Mouse (Mus musculus) 3134 (cell line): ENCODE results near the gene Dmbt1.
"Not testable (repeated sequence)": the region's sequence is repeated elsewhere in the genome, so short reads cannot be mapped to it uniquely, and the experiment has no call there.

Experiments used
- DNase-seq: peaks from one replicate; pipeline ENCODE4 v3.0.0-alpha.2; 2011; ENCODE audit warnings: low spot score; ENCODE audit not compliant: insufficient read length; ENCODE audit errors: extremely low read depth

The Dmbt1 gene

DNA sequence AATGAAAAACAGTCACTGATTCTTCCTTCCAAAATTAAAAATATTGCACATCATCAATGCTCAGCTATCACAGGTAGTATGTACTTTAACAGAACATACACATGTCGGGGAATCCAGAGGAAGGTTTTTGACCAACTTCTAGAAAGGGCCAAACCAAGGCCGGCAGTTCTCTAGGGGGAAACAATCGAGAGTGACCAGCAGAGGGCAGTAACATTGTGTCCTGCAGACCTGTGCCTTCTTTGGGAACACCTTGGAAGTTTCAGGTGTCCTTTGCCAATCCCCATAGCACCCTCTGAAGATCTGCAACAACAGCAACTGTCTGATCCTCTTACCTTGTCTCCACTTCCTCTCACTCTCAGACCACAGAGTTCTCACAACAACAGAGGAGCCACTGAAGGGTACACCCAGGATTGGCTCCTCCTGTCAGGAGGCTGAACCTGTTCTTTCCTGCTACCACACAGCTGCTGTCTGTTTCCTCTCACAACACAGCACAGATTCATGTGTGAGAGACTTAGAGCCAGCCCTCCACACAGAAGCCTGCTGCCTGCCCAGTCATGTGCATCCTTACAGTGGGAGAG is 13.5 kb downstream of the Dmbt1 start:
- DNase-seq, result not testable (repeated sequence)

DNA sequence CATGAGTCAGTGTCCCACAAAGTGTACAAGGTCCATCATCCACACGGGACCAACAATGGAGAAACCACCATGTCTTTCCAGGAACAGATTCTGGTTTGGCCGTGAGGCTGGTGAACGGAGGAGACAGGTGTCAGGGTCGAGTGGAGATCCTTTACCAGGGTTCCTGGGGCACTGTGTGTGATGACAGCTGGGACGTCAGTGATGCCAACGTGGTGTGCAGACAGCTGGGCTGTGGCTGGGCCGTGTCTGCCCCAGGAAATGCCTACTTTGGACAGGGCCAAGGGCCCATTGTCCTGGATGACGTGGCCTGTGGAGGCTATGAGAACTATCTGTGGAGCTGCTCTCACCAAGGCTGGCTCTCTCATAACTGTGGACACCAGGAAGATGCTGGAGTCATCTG is 18.0 kb downstream of the Dmbt1 start:
- DNase-seq, result not testable (repeated sequence)

DNA sequence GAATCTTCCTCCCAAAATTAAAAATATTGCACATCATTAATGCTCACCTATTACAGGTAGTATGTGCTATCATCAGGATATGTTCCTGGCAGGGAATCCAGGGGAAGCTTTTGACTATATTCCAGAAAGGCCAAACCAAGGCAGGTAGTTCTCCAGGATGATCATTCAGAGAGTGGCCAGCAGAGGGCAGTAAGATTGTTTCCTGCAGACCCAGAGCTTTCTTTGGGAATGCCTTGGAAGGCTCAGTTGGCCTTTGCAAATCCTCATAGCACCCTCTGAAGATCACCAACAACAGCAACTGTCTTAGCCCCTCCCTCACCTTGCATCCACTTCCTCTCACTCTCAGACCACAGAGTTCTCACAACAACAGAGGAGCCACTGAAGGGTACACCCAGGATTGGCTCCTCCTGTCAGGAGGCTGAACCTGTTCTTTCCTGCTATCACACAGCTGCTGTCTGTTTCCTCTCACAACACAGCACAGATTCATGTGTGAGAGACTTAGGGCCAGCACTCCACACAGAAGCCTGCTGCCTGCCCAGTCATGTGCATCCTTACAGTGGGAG is 23.0 kb downstream of the Dmbt1 start:
- no peak for DNase-seq

DNA sequence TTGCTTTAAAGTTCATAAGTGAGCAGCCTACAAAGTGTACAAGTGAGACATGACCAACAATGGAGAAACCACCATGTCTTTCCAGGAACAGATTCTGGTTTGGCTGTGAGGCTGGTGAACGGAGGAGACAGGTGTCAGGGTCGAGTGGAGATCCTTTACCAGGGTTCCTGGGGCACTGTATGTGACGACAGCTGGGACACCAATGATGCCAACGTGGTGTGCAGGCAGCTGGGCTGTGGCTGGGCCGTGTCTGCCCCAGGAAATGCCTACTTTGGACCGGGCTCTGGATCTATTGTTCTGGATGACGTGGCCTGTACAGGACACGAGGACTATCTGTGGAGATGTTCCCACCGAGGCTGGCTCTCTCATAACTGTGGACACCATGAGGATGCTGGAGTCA is 26.1 kb downstream of the Dmbt1 start:
- DNase-seq, result not testable (repeated sequence)

DNA sequence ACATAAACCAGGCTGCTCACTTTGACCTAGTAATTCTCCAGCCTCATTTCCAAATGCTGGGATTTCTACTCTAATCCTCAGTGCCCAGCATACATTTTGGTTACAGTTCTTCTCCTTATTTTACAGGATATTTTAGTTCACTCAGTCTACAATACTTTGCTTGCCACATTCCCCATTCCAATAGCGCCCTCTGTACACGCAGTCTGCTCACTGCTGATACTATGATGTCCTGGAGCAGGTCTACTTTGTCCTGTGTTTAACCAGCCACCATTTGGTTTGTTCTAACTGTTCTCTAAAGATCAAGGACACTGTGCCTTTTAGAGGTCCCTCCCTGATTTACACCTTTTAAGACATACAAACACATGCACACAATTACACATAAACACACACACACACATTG is 28.0 kb downstream of the Dmbt1 start:
- not testable (repeated sequence) for DNase-seq

DNA sequence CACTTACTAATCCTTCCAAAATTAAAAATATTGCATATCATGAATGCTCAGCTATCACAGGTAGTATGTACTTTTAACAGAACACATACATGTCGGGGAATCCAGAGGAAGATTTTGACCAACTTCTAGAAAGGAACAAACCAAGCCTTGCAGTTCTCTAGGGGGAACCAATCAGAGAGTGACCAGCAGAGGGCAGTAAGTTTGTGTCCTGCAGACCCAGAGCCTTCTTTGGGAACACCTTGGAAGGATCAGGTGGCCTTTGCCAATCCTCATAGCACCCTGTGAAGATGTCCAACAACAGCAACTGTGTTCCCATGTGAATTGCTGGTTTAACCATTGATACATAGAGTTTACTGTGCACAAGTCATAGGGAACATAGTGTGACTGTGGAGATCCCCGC is 30.7 kb downstream of the Dmbt1 start:
- no peak for DNase-seq

DNA sequence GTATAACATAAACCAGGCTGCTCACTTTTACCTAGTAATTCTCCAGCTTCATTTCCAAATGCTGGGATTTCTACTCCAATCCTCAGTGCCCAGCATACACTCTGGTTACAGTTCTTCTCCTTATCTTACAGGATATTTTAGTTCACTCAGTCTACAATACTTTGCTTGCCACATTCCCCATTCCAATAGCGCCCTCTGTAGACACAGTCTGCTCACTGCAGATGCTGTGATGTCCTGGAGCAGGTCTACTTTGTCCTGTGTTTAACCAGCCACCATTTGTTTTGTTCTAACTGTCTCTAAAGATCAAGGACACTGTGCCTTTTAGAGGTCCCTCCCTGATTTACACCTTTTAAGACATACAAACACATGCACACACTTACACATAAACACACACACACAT is 36.3 kb downstream of the Dmbt1 start:
- not testable (repeated sequence) for DNase-seq

DNA sequence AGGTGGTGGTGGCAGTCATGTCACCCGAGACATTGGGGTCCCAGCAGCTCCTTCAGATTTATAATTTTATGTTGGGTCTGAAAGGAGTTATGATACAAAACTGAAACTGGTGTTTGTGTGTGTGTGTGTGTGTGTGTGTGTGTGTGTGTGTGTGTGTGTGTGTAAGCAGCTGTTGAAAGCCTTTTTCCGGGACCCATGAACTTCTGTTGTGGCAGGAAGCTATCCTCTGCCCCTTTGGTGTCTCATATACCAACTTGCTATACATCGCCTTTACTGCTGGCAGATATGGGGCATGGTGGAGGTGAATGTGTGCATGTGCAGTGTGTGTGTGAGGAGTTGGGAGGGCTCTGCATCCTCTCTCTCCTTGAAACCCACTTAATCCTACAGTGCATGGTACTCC is 41.6 kb downstream of the Dmbt1 start:
- DNase-seq, result not testable (repeated sequence)

DNA sequence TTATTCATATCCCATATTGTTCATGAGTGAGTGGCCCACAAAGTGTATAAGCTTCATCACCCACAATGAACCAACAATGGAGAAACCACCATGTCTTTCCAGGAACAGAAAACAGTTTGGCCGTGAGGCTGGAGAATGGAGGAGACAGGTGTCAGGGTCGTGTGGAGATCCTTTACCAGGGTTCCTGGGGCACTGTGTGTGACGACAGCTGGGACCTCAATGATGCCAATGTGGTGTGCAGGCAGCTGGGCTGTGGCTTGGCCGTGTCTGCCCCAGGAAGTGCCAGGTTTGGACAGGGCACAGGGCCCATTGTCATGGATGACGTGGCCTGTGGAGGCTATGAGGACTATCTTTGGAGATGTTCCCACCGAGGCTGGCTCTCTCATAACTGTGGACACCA is 42.2 kb downstream of the Dmbt1 start:
- DNase-seq, result peak; percentile 14

DNA sequence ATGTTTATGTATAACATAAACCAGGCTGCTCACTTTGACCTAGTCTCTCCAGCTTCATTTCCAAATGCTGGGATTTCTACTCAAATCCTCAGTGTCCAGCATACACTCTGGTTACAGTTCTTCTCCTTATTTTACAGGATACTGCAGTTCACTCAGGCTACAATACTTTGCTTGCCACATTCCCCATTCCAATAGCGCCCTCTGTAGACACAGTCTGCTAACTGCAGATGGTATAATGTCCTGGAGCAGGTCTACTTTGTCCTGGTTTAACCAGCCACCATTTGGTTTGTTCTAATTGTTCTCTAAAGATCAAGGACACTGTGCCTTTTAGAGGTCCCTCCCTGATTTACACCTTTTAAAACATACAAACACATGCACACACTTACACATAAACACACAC is 44.1 kb downstream of the Dmbt1 start:
- DNase-seq, result no peak

DNA sequence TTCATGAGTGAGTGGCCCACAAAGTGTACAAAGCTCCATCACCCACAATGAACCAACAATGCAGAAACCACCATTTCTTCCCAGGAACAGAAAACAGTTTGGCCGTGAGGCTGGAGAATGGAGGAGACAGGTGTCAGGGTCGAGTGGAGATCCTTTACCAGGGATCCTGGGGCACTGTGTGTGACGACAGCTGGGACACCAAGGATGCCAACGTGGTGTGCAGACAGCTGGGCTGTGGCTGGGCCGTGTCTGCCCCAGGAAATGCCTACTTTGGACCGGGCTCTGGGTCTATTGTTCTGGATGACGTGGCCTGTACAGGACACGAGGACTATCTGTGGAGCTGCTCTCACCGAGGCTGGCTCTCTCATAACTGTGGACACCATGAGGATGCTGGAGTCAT is 50.5 kb downstream of the Dmbt1 start:
- not testable (repeated sequence) for DNase-seq

DNA sequence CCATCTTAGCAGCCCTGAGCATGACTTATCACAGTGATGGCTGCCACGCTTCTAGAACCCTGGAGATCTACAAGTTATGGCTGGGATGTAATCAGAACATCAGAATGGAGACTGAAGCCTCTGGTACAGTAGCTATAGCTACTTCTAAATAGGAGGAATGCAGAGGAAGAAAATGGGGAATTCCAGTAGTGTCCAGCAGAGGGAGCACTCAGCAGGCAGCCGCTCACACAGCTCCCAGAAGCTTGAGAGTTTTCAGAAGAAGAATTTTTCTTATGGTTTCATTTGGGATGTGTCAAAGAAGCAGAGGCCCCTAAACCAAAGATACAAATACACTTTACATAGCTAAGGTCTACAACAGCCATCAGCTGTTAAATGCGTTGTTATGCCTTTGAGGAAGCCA is 80.6 kb downstream of the Dmbt1 start:
- no peak for DNase-seq

DNA sequence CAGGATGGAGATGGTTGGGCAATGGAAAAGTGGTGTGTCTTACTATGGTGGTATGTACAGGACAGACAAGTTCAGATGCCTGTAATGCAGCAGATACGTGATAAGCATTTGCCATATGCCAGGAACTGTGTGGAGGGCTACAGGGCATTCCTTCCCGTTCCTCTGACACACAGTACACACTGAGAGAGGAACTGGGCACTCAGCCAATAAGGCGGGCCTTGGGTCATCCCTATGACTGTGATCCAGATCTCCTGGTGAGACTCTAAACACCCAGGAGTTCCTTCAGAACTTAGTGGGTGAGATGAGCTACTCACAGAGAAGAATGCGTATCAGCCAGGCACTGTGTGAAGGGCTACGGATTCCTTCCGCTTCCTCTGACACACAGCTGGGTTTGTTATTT is 81.8 kb downstream of the Dmbt1 start:
- DNase-seq, result no peak

DNA sequence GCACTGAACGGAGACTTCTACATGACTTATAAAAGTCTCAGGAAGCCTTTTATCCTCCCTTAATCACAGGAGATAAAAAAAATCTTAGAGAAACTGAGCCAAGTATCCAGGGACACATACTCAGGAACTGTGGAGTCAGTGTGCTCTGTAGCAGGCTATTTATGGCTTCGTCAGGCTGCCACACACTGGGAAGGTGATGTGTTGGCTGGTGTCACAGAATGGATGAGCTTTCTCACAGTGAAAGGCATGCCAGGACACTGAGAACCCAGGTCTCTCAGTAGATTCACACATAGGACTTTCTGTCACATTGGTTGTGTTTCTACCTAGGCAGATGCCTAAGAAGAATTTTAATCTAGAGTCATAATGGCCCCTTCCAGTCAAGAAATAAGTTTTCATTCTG is 82.6 kb downstream of the Dmbt1 start:
- no peak for DNase-seq

DNA sequence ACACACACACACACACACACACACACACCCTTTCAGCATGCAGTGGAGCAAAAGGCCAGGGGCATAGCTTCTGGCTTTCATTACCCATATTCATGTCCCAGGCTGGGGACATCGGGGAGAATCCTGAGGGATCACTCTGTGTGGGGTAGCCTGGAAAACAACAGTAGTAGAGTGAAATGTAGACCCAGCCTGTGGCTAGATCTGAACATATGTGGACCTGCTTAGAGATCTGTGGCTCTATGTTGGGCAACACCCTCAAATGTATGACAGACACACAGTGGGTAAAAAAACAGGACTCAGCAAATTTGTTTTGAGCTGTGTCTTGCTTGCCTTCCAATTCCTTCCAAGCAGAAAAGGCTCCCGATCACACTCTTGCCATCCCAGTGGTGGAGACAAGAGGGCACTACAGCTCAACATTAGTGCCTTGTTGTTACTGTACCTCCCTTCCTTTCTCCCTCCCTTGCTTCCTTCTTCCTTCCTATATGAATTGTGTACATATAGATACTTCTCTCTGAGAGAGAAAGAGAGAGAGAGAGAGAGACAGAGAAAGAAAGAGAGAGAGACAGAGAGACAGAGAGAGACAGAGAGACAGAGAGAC is 90.5 kb downstream of the Dmbt1 start:
- no peak for DNase-seq

DNA sequence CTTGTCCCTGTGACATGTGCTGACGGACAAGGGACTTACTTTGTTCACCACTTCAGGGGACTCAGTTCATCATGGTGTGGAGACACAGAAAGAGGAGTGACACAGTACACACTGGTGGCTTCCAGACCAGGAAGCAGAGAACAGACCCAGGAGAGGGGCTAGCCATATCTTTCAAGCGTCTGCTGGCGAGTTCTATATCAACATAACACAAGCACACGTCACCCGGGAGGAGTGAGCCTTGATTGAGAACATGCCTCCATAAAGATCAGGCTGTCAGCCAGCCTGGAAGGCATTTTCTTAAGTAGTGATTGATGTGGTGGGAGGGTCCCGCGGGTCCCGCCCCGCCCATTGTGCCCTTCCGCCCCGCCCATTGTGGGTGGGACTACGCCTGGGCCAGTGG is 98.2 kb downstream of the Dmbt1 start:
- peak; percentile 20 for DNase-seq

DNA sequence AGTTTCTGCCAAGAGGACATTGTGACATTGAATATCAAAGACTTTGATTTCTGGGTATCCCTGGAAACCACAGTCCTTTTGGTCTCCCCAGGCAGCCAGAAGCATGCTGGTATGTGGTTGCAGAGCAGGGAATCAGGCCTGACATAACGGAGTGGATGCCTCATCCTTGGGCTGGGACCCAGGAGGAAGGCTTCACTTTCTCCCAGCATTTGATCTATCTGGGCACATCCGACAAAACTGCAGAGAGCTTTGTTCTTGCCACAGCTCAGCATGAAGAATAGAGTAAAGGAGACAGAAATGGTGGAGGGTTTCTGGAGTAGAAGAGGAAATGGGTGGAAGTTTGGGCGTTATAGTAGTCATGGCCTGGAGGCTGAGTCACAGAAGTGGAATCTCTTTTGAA is 101.3 kb downstream of the Dmbt1 start:
- peak; percentile 16 for DNase-seq

DNA sequence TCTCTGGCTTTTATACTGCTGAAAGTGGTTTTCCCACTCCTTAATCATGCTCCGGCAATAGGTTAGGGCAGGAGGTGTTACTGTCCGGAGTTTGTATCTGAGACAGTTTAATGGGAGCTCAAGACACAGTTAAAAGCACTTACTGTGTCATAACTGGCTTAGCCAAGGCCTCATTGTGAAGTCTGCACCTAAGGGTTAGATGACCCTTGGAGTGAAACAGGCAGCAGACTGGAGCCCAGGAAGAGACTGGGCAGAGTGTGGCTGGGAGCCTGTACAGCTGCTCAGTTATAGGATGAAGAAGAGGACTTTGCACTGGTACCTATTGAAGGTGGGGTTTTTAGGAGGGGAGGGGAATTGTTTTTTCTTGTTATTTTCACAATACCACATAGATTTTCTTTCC is 114.4 kb downstream of the Dmbt1 start, which contains the start of gene 4933402N03Rik:
Gene 4933402N03Rik, minus strand, starts transcription at position 101 of the 400 bp plus-strand sequence.
- DNase-seq, result no peak

DNA sequence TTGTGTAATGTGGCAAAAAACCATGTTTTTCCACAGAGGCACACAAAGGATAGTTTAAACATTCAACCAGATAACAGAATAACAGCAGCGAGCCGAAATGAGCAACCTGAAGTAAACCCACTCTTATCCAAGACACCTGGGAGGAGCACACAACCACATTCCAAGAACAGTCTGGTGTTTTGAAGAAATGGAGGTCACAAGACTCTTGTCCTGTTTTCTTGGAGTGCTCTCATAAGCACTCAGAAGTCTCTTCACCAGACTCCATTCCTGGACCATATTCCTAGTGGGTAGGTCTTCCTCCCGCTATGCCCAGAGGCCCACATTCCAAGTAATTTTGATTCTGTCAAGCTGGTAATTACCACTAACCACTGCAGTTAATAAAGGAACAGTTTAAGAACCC is 118.3 kb downstream of the Dmbt1 start:
- no peak for DNase-seq

DNA sequence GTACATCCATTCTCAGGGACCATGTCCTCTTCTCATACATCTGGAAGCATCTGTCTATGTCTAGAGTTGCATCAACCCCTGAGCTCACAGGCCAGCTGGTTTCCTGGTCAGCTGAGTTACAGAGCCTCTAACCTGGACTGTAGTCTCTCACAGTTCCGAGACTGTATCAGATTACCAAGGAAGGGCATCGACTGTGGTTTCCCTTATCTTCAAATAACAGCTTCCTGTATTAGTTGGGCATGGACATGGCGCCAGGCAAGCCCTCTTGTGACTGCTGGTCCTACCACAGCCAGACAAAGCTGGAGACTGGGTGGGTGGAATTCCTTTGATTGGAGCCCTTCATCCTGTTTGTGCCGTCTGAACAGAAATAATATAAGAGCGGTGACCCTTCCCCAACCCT is 121.2 kb downstream of the Dmbt1 start:
- no peak for DNase-seq

DNA sequence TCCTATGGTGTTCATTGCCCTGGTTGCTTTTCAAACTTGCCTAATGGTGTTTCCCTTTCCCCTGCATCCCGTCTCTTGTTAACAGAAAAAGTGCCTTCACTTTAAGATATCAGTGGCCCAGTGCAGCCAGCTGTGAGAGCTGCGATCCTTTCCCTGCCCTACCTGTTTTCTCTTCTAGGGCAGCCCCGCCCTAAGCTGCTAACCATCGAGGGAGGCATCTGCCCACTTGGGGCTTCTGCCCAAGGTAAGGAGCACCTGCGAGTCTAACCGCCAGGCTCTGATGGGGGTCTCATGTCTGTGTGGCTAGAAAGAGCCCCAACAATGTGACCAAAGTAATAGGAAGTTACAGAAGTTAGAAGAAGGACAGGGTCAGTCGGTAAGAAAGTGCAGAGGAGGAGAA is 130.4 kb downstream of the Dmbt1 start:
- DNase-seq, result no peak

DNA sequence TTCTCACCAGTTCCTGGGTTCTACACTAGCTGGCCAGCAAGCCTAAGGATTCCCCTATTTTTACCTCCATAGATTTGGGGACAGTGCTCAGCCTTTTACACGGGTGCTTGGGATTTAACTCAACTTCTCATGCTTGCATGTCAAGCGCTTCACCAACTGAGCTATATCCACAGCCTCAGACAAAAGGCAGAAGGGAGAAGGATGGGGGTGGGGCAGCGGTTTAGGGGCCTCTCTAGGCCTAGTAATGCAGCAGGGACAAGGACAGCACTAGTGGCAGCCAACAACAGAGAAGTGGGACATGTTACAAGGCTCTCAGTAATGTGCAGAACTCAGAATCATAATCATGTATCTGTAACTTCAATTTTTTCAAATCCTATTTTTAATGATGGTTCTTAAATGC is 135.9 kb downstream of the Dmbt1 start:
- DNase-seq, result no peak

DNA sequence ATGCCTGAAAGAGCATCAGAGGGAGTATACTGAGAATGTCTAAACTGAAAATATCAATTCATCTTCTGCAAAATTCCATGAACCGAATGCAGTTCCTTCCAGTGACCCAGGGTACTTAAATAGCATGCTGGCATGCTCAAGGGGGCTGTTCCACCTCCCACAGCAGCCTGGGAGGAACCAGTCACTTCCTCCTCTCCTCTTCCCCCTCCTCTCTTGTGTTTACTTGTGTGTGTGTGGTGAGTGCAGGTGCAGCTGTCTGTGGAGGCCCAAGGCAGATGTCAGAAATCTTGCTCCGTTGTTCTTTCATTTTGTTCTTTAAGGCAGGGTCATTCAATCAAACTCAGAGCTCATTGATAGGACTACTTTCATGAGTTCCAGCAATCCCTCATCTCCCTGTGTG is 137.2 kb downstream of the Dmbt1 start:
- DNase-seq, result no peak
